Mouse (Mus musculus) E14TG2a.4 (cell line): ENCODE measurements around the gene Orm3.

Source experiments
- CTCF ChIP-seq: conservative IDR thresholded peaks from 2 replicates; pipeline ENCODE4 v1.5.1; 2014; ENCODE audit warnings: low read length
- POU5F1 ChIP-seq: IDR thresholded peaks from 2 replicates; pipeline ENCODE4 v1.6.1; 2014; ENCODE audit warnings: low read length, borderline replicate concordance

GRCm38 (mm10) chr4:63405051-63405450 lies 49.1 kb downstream of the Orm3 start:
- no peak for TF ChIP-seq CTCF
- no peak for TF ChIP-seq POU5F1
